Mouse (Mus musculus) retina, adult 2 months (tissue): Measurements from ENCODE around the gene Usp6nl.
A peak's percentile ranks its signal among the peaks of the same experiment; 100 is the strongest.

Source experiments
- DNase-seq: peaks from one replicate; pipeline ENCODE4 v3.0.0-alpha.2; 2012; ENCODE audit warnings: low read depth, low spot score

The Usp6nl gene

GRCm38 (mm10) chr2:6331324-6332137 is 9.1 kb downstream of the Usp6nl start:
- DNase-seq: no peak

DNA sequence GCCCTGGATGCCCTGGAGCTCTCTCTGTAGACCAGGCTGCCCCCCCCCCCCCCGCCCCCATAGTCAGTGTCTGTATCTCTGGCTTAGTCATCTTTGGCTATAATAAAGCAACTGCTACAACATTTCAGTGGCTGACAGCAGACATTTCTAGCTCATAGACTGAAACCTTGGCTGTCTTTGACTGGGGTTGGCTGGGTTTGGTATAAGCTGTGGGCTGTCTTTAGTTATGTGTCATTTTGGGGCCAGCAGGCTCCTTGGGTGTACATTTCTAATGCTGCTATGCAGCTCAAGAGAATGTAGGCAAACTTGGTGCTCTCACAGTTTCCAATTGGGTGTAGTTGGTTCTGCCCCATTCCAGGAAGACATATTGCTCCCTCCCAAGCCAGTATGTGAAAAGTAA is 11.1 kb downstream of the Usp6nl start:
- no peak for DNase-seq

DNA sequence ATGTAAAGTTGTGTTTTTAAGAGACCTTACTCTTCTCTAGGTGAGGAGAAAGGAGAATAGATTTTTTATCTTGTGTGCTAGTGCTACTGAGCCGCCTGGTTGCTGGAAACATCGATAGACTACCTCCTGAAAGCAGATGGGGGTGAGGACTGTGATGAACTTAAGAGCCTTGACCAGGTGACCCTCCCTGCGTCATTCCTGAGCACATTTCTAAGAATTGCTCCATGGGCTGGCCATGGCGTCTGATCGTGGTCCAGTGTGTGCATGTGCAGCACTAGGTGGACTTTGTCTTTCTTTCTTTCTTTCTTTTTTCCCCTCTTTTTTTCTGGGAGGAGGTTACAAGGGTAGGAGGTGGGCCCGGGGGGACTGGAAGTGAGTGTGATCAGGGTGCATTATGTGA is 11.5 kb downstream of the Usp6nl start:
- DNase-seq: no peak

DNA sequence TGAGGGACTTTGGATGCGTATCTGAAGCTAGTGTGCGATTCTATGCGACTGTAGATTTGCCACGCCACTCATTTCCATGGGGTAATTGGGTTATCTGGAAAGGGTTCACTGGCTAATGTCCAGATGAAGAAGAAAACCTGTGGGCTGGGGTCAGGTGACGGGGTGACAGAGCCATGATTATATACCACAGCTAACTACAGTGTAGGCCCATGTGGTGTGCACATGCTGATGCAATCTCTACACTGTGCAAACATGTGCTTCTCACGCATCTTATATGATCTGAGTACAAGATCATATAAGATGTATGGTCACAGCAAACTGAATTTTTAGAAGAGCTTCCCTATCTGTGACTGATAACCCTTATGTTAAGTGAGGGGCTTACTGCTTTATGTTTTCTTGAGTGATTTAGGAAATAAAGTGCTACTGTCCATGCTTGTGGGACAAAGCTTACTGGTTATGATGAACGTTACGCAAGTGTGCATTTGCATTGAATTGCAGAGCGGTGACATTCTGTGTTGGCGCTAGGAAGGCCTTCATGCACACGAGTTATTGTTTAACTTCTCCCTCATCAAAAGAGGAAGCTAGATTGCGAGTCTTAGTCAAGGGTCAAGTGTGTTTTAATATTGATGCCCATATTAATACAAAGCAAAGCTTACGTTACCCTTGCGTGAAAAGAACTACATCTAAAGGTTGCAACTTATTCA is 12.7 kb downstream of the Usp6nl start:
- no peak for DNase-seq

DNA sequence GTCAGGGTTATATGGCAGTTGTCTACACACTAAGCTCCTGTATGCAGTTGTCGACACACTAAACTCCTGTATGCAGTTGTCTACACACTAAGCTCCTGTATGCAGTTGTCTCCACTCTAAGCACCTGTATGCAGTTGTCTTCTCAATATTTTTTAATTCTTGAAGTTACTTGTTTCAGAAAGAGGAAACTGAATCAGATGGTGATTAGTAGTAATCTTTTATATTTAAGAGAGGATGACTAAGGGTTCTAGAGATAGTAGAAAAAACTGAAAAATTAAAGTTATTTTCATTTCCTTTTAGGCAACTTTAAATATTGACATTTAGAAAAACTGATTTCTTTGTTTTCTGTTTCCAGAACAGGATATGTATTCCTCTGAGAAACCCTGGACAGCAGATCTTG is 13.5 kb downstream of the Usp6nl start:
- DNase-seq: no peak

GRCm38 (mm10) chr2:6336649-6337048 is 14.2 kb downstream of the Usp6nl start:
- no peak for DNase-seq

DNA sequence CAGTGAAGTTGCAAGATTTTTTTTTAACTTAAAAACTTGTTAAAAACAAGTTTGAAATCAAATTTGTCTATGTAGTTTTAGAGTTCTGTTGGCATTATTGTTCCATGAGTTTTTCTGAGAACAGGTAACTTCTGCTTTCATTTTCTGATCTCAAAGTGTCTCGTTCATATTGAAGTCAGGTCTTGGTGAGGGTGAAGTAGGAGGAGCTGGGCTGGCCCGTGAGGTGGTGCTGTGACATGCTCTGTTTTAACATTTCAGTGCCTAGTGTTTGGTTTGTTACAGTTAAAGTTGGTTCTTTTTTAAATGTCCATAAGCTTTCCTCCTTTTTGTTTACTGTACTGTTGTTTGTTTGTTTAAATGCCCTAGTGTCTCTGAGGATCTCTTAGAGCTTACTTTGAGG is 15.0 kb downstream of the Usp6nl start:
- DNase-seq: no peak

- no peak for DNase-seq
Observed at GRCm38 (mm10) chr2:6338031-6338629, 15.7 kb downstream of the Usp6nl start.

DNA sequence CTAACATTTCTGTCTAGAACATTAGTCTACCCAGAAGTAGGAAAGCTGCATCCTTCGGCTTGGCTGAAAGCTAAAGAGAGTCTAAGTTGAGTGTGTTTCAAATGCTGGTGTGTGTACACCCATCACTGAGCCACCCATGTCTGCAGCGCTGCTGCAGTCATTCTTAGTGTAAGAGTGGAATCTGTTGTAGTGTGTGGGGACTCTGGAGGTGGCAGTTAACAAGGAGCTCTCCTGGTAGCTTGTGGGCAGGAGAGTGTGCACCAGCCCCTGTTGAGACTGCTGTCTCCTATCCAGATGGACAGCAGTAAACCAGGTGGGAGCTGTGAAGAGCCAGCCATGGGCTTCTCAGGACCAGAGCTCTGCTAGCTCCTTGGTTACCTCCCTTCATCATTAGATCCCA is 18.0 kb downstream of the Usp6nl start:
- no peak for DNase-seq

GRCm38 (mm10) chr2:6341496-6341895 is 19.0 kb downstream of the Usp6nl start:
- DNase-seq: no peak

GRCm38 (mm10) chr2:6349256-6350092 is 27.0 kb downstream of the Usp6nl start:
- no peak for DNase-seq

GRCm38 (mm10) chr2:6350164-6350563 is 27.7 kb downstream of the Usp6nl start:
- no peak for DNase-seq

DNA sequence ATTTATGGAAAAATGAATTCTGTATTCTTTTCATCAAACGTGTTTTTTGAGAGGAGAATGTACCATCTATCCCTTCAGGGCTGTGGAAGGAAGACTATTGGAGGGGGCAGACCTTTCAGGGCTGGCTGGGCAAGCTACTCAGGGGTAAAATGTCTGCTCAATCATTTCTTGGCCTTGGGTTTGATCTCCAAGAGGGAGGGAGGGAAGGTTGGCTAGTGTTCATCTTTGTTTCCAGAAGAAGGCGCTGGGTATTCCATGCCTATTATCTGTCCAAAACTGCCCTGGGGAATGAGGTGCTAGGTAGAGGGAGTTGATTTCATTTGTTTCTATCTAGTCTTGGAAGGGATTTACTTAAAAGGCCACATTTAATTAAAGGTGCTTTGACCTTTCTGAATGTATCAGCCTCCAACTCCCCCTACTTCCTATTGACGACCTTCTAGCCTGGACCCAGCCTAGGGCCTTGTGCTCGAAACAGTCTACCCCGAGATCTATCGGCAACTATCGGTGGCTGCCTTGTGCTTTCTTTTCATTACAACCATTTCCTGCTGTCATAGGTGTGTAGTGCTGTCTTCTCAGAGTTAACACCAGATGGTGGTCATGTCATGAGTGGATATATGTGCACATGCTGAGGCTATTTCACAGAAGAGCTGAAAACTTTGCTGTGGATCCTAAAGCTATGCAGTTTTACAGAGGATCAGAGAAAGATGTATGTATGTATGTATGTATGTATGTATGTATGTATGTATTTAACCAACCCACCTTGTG is 28.6 kb downstream of the Usp6nl start:
- no peak for DNase-seq

DNA sequence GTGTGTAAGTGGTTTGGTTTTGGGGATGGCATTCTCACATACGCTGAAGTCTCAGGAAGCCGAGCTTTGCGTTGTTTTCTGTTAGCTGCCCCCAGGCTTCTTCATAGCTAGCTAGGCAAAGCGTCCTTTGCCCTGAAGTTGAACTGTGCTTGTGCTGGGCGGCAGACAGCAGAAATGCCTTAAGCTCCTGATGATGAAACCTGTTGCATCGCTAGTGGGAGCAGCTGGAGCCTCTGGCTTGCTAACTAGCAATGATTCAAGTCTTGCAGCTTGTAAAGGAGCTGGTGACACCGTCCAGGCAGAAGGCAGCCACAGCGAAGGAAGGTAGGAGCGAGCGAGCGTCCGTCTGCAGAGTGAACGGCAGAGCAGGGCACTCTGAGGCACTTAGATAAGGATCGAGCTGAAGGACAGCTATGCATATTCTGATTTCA is 30.1 kb downstream of the Usp6nl start:
- peak; percentile 38 for DNase-seq

DNA sequence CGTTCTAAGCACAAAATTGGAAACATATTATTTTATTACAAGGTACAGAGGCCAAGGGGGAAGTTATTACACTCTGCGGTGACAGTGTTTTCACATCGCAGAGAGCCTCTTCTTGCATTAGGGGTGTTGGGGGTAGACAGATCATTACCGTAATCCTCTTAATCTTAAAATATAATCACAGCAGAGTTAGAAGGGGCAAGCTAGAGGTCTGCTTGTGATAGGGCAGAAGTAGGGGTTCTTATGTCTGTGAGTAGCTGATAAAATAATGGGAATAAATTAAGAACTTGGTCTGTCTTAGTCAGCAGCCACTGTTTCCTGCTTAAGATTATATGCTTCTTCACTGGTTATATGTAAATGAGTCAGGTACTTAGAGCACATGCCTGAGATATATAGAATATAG is 30.6 kb downstream of the Usp6nl start:
- DNase-seq: peak; percentile 59

GRCm38 (mm10) chr2:6357306-6357705 is 34.8 kb downstream of the Usp6nl start:
- no peak for DNase-seq

DNA sequence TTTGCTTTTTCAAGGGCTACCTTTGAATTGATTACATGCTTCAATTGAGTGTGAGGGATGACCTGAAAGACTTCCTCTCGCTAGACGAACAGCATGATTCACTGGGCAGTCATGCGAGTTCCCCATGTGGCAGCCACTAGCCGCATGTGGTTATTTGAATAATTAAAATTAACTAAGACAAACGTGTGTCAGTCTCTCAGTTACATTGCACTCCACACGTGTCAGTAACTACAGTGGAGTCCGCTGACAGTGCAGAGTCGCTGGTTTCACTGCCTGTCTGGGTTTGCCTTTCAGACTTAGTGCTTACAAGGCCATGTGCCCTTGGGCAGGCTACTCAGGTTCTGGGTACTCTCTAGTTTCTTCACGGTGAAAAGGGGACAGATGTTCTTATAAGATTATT is 37.2 kb downstream of the Usp6nl start:
- no peak for DNase-seq

GRCm38 (mm10) chr2:6363126-6363525 is 40.7 kb downstream of the Usp6nl start:
- no peak for DNase-seq

DNA sequence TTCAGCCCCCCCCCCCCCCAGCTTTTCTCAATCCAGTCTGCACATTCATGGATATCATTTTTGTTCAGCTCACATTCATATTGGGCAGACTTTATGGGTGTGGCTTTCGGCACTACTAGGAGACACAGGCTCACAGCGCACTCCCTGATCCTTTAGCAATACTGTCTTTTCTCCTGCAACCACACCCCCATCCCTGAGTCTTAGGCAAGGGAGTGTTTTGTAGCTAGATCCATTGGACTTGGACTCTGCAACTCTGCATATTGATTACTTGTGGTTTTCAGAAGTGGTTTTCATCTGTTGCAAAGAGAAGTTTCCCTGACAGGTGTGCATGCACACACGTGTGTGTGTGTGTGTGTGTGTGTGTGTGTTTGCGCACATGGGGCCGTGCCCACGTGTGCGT is 41.5 kb downstream of the Usp6nl start:
- no peak for DNase-seq

- no peak for DNase-seq
Observed at GRCm38 (mm10) chr2:6366521-6366928, 44.1 kb downstream of the Usp6nl start.

GRCm38 (mm10) chr2:6366973-6367372 is 44.5 kb downstream of the Usp6nl start:
- DNase-seq: no peak
